Mouse (Mus musculus) urinary bladder, postnatal 36 days (tissue): ENCODE data around the gene Epn3.

Experiments
- DNase-seq, 2 experiments: peaks; one replicate each; pipeline ENCODE4 v3.0.0; 2022; ENCODE audit warnings: low spot score in 2 of 2, mixed read lengths in 1 of 2

The Epn3 gene

GRCm38 (mm10) chr11:94499661-94500152 lies at the start of gene Epn3:
TSS of gene Epn3 (minus strand) at chr11:94499974.
- peak; percentile 72 to 77 for DNase-seq

GRCm38 (mm10) chr11:94548888-94549690 lies 49.3 kb upstream of the Epn3 start, which contains the start of gene Rsad1:
TSS of gene Rsad1 (minus strand) at chr11:94549255.
- DNase-seq = peak; percentile 95

- peak; percentile 30 to 56 for DNase-seq
Observed at GRCm38 (mm10) chr11:94548041-94548784, 48.4 kb upstream of the Epn3 start.

- no peak for DNase-seq
Observed at GRCm38 (mm10) chr11:94547271-94547670, 47.5 kb upstream of the Epn3 start.

GRCm38 (mm10) chr11:94546381-94546780 lies 46.6 kb upstream of the Epn3 start:
- DNase-seq = no peak

- no peak for DNase-seq
Observed at GRCm38 (mm10) chr11:94544422-94544821, 44.6 kb upstream of the Epn3 start.

- DNase-seq = peak; percentile 95 to 96
Observed at GRCm38 (mm10) chr11:94543932-94544331, 44.2 kb upstream of the Epn3 start.

GRCm38 (mm10) chr11:94543344-94543743 lies 43.6 kb upstream of the Epn3 start:
- no peak for DNase-seq

- no peak for DNase-seq
Observed at GRCm38 (mm10) chr11:94542400-94542799, 42.6 kb upstream of the Epn3 start.

GRCm38 (mm10) chr11:94539761-94540160 lies 40.0 kb upstream of the Epn3 start:
- no peak for DNase-seq

- DNase-seq = peak; percentile 36 to 70
Observed at GRCm38 (mm10) chr11:94538733-94539292, 39.0 kb upstream of the Epn3 start.

- DNase-seq = no peak
Observed at GRCm38 (mm10) chr11:94533171-94533570, 33.4 kb upstream of the Epn3 start.

GRCm38 (mm10) chr11:94528879-94529278 lies 29.1 kb upstream of the Epn3 start:
- DNase-seq = no peak

- no peak for DNase-seq
Observed at GRCm38 (mm10) chr11:94526171-94526879, 26.6 kb upstream of the Epn3 start.

- DNase-seq = peak in 1 of 2 experiments; percentile 55
Observed at GRCm38 (mm10) chr11:94521219-94521843, 21.6 kb upstream of the Epn3 start, which contains the start of gene Mycbpap. TSS of gene Mycbpap (minus strand) at chr11:94521742.

- no peak for DNase-seq
Observed at GRCm38 (mm10) chr11:94513452-94513851, 13.7 kb upstream of the Epn3 start.

- DNase-seq = no peak
Observed at GRCm38 (mm10) chr11:94508976-94509375, 9.2 kb upstream of the Epn3 start.

- no peak for DNase-seq
Observed at GRCm38 (mm10) chr11:94501482-94501881, 1.7 kb upstream of the Epn3 start.

- DNase-seq = no peak
Observed at GRCm38 (mm10) chr11:94500362-94500761, 588 bp upstream of the Epn3 start.

GRCm38 (mm10) chr11:94499035-94499434 lies 739 bp downstream of the Epn3 start:
- DNase-seq = no peak
